Mouse (Mus musculus) limb, embryonic 14.5 days (tissue): Measurements from ENCODE around the gene Chchd6. TPM values are rescaled to one million over a fixed set of nuclear protein-coding genes. Genes with fewer than 3 reads are reported as not detected.

ENCODE experiments used
- ATAC-seq: fragments of 200-750 bp; cut with Nextera tagmentation; 2 replicates; pipeline ENCODE4 v1.8.0; 2017; ENCODE audit warnings: low read depth, moderate number of reproducible peaks, moderate TSS enrichment; ENCODE audit not compliant: low FRiP score
- DNase-seq: peaks from one replicate; pipeline ENCODE4 v3.0.0-alpha.2; 2015; ENCODE audit warnings: low spot score
- H3K27ac ChIP-seq: fragments of 300-500 bp; sonication (generic); replicated peaks from 2 replicates; pipeline ENCODE4 v1.5.1; 2014; ENCODE audit warnings: low read depth, mild to moderate bottlenecking, low read length, moderate library complexity, mixed read lengths
- H3K27me3 ChIP-seq: fragments of 300-500 bp; sonication (generic); 2 replicates; pipeline ENCODE4 v1.6.1; 2014; ENCODE audit warnings: low read length, mixed read lengths; ENCODE audit not compliant: control insufficient read depth, insufficient read depth
- H3K36me3 ChIP-seq: fragments of 300-500 bp; sonication (generic); 2 replicates; pipeline ENCODE4 v1.6.1; 2014; ENCODE audit warnings: mild to moderate bottlenecking, low read length, moderate library complexity, mixed read lengths; ENCODE audit not compliant: control insufficient read depth, insufficient read depth
- H3K4me1 ChIP-seq: fragments of 300-500 bp; sonication (generic); 2 replicates; pipeline ENCODE4 v1.6.1; 2014; ENCODE audit warnings: antibody characterized with exemption, low read length, mixed read lengths; ENCODE audit not compliant: control insufficient read depth, insufficient read depth
- H3K4me2 ChIP-seq: fragments of 300-500 bp; sonication (generic); replicated peaks from 2 replicates; pipeline ENCODE4 v1.6.1; 2014; ENCODE audit warnings: low read depth, mild to moderate bottlenecking, low read length, moderate library complexity; ENCODE audit not compliant: severe bottlenecking
- H3K4me3 ChIP-seq: fragments of 300-500 bp; sonication (generic); replicated peaks from 2 replicates; pipeline ENCODE4 v1.5.1; 2014; ENCODE audit warnings: low read length
- H3K9ac ChIP-seq: fragments of 300-500 bp; sonication (generic); 2 replicates; pipeline ENCODE4 v1.6.1; 2014; ENCODE audit warnings: mild to moderate bottlenecking, low read depth, low read length, moderate library complexity; ENCODE audit not compliant: severe bottlenecking
- H3K9me3 ChIP-seq: fragments of 300-500 bp; sonication (generic); 2 replicates; pipeline ENCODE4 v1.6.1; 2016; ENCODE audit warnings: low read length; ENCODE audit not compliant: control insufficient read depth
- POLR2A ChIP-seq: fragments of 200-500 bp; IDR thresholded peaks from 2 replicates; pipeline ENCODE4 v1.8.0; 2012; ENCODE audit warnings: inconsistent platforms, mild to moderate bottlenecking, moderate library complexity, borderline replicate concordance; ENCODE audit not compliant: insufficient read depth, insufficient read length; ENCODE audit errors: extremely low read depth
- WGBS: fragments of 180-500 bp; shearing (Covaris S2); extraction: QIAGEN DNeasy Blood & Tissue Kit; methylation state at CpG from one replicate; pipeline ENCODE4 v1.1.7; 2014; 5-methylcytosine and 5-hydroxymethylcytosine counted together
- polyA plus RNA-seq, 2 experiments: library from polyadenylated mRNA; depleted of rRNA in 1 of 2; stranded (reverse) in 1 of 2; unstranded in 1 of 2; fragments of >200 nt; fragmentation: Nextera tagmentation in 1 of 2; extraction: Ambion mirVana in 1 of 2; gene quantifications; 2 replicates each; pipeline versions ENCODE4 v1.2.1 to v1.2.3; 2012 to 2014

The Chchd6 gene
- polyA plus RNA-seq, 2 experiments = 40.6 to 55.9 TPM

GRCm38 (mm10) chr6:89402406-89402805 lies 193.0 kb downstream of the Chchd6 start:
- H3K36me3 ChIP-seq = no peaks in the 10 kb centered on the region
- H3K4me3 ChIP-seq = no peak overlapping the region
- ATAC-seq = no peak
- H3K9ac ChIP-seq = no peak overlapping the region
- DNase-seq = no peak
- H3K27me3 ChIP-seq = no peaks in the 10 kb centered on the region
- no peak overlapping the region for H3K4me2 ChIP-seq
- 59% methylated on average over 2 of the region's 2 CpGs for WGBS
- H3K4me1 ChIP-seq = peaks cover 6% of the 10 kb centered on the region
- H3K9me3 ChIP-seq = no peaks in the 10 kb centered on the region
- no peak for TF ChIP-seq POLR2A
- no peak overlapping the region for H3K27ac ChIP-seq

GRCm38 (mm10) chr6:89399564-89399963 lies 195.9 kb downstream of the Chchd6 start:
- DNase-seq = no peak
- H3K4me2 ChIP-seq = no peak overlapping the region
- peaks cover 6% of the 10 kb centered on the region for H3K4me1 ChIP-seq
- H3K9me3 ChIP-seq = no peaks in the 10 kb centered on the region
- H3K27me3 ChIP-seq = no peaks in the 10 kb centered on the region
- no peaks in the 10 kb centered on the region for H3K36me3 ChIP-seq
- no peak overlapping the region for H3K4me3 ChIP-seq
- no peak overlapping the region for H3K27ac ChIP-seq
- no peak for ATAC-seq
- H3K9ac ChIP-seq = no peak overlapping the region
- WGBS = 100% methylated on average over 1 of the region's 1 CpGs
- TF ChIP-seq POLR2A = no peak

- DNase-seq (no peak), ATAC-seq (no peak)
- no peak overlapping the region for H3K4me2 ChIP-seq
- H3K36me3 ChIP-seq = no peaks in the 10 kb centered on the region
- no peak overlapping the region for H3K4me3 ChIP-seq
- no peak overlapping the region for H3K9ac ChIP-seq
- TF ChIP-seq POLR2A = no peak
- no peaks in the 10 kb centered on the region for H3K9me3 ChIP-seq
- H3K27me3 ChIP-seq = no peaks in the 10 kb centered on the region
- H3K4me1 ChIP-seq = no peaks in the 10 kb centered on the region
- H3K27ac ChIP-seq = no peak overlapping the region
- WGBS = 77% methylated on average over 4 of the region's 4 CpGs
These were observed 197.5 kb downstream of the Chchd6 start for GRCm38 (mm10) chr6:89397919-89398318.

- DNase-seq (no peak), ATAC-seq (no peak)
- no peak overlapping the region for H3K4me2 ChIP-seq
- no peaks in the 10 kb centered on the region for H3K36me3 ChIP-seq
- H3K4me3 ChIP-seq = no peak overlapping the region
- H3K27me3 ChIP-seq = no peaks in the 10 kb centered on the region
- H3K9me3 ChIP-seq = no peaks in the 10 kb centered on the region
- no peak for TF ChIP-seq POLR2A
- H3K9ac ChIP-seq = no peak overlapping the region
- no peak overlapping the region for H3K27ac ChIP-seq
- H3K4me1 ChIP-seq = no peaks in the 10 kb centered on the region
- WGBS = 90% methylated on average over 2 of the region's 2 CpGs
These were observed 201.6 kb downstream of the Chchd6 start for GRCm38 (mm10) chr6:89393820-89394219.

- DNase-seq (no peak), ATAC-seq (no peak)
- no peak overlapping the region for H3K9ac ChIP-seq
- no peak overlapping the region for H3K4me2 ChIP-seq
- H3K27me3 ChIP-seq = no peaks in the 10 kb centered on the region
- no peaks in the 10 kb centered on the region for H3K4me1 ChIP-seq
- no peak overlapping the region for H3K27ac ChIP-seq
- TF ChIP-seq POLR2A = no peak
- WGBS = 85% methylated on average over 2 of the region's 2 CpGs
- no peaks in the 10 kb centered on the region for H3K36me3 ChIP-seq
- no peak overlapping the region for H3K4me3 ChIP-seq
- H3K9me3 ChIP-seq = no peaks in the 10 kb centered on the region
These were observed 203.2 kb downstream of the Chchd6 start for GRCm38 (mm10) chr6:89392213-89392612.

GRCm38 (mm10) chr6:89389771-89390170 lies 205.7 kb downstream of the Chchd6 start:
- TF ChIP-seq POLR2A = no peak
- WGBS = 79% methylated on average over 7 of the region's 7 CpGs
- H3K4me2 ChIP-seq = no peak overlapping the region
- H3K27ac ChIP-seq = no peak overlapping the region
- H3K4me3 ChIP-seq = no peak overlapping the region
- no peaks in the 10 kb centered on the region for H3K36me3 ChIP-seq
- no peaks in the 10 kb centered on the region for H3K27me3 ChIP-seq
- H3K9me3 ChIP-seq = no peaks in the 10 kb centered on the region
- no peaks in the 10 kb centered on the region for H3K4me1 ChIP-seq
- H3K9ac ChIP-seq = no peak overlapping the region
- ATAC-seq (no peak), DNase-seq (no peak)
